Mouse (Mus musculus) heart, adult 2 months (tissue): ENCODE data around the gene Filip1.

Experiments
- CTCF ChIP-seq: fragments of 200-600 bp; IDR thresholded peaks from 2 replicates; pipeline ENCODE4 v1.8.1; 2022; ENCODE audit warnings: antibody characterized with exemption, mild to moderate bottlenecking, moderate library complexity
- POLR2A ChIP-seq: fragments of 200-500 bp; IDR thresholded peaks from 2 replicates; pipeline ENCODE4 v1.6.1; 2011; ENCODE audit warnings: mild to moderate bottlenecking, low read depth, low read length, control low read depth; ENCODE audit not compliant: insufficient read depth

GRCm38 (mm10) chr9:79921701-79922492 is 90.8 kb downstream of the Filip1 start:
- TF ChIP-seq POLR2A (no peak), CTCF (no peak)
